Mouse (Mus musculus): ENCODE measurements around the gene Polr3c. TPM values are rescaled to one million over a fixed set of nuclear protein-coding genes. Genes with fewer than 3 reads are reported as not detected.
"Not testable (repeated sequence)": the region's sequence is repeated elsewhere in the genome, so short reads cannot be mapped to it uniquely, and the experiment has no call there.

Polr3c gene
- polyA plus RNA-seq, 1 experiment from 2014 or later, result 33.8 TPM

- no peaks in the 10 kb centered on the region for H3K9me3 ChIP-seq
- ATAC-seq (replicated peaks), result no peak
- H3K27me3 ChIP-seq (replicated peaks), result no peaks in the 10 kb centered on the region
- WGBS, result 94% methylated on average over 11 of the region's 11 CpGs
- H3K27ac ChIP-seq, result no peak overlapping the region
- no peak overlapping the region for H3K4me2 ChIP-seq
- no peak overlapping the region for H3K4me3 ChIP-seq
- H3K4me1 ChIP-seq, result peaks cover 7% of the 10 kb centered on the region; the same call in 1 of the 2 replicates
- H3K36me3 ChIP-seq (replicated peaks), result peaks cover 18% of the 10 kb centered on the region
- H3K9ac ChIP-seq, result no peak overlapping the region
These were observed 21.2 kb downstream of the Polr3c start for GRCm38 (mm10) chr3:96706217-96706616.

- Histone ChIP-seq H3K9ac (no peak overlapping the region), H3K36me3 (replicated peaks) (peaks cover 18% of the 10 kb centered on the region; the same call in 1 of the 2 replicates), H3K27me3 (replicated peaks) (no peaks in the 10 kb centered on the region), H3K4me3 (no peak overlapping the region), H3K4me1 (peaks cover 7% of the 10 kb centered on the region; the same call in 1 of the 2 replicates), H3K4me2 (no peak overlapping the region), H3K27ac (no peak overlapping the region), H3K9me3 (no peaks in the 10 kb centered on the region)
- 62% methylated on average over 11 of the region's 11 CpGs for WGBS
- ATAC-seq (replicated peaks), result no peak
These were observed 22.6 kb downstream of the Polr3c start for GRCm38 (mm10) chr3:96704778-96705177.

GRCm38 (mm10) chr3:96701003-96701402 is 26.4 kb downstream of the Polr3c start:
- Histone ChIP-seq H3K4me3 (no peak overlapping the region), H3K4me1 (peaks cover 16% of the 10 kb centered on the region), H3K27ac (no peak overlapping the region), H3K27me3 (replicated peaks) (no peaks in the 10 kb centered on the region), H3K9me3 (no peaks in the 10 kb centered on the region), H3K9ac (no peak overlapping the region), H3K36me3 (replicated peaks) (peaks cover 18% of the 10 kb centered on the region; the same call in 1 of the 2 replicates), H3K4me2 (no peak overlapping the region)
- ATAC-seq (replicated peaks), result no peak
- WGBS, result 87% methylated on average over 4 of the region's 4 CpGs

GRCm38 (mm10) chr3:96700376-96700775 is 27.1 kb downstream of the Polr3c start:
- Histone ChIP-seq H3K4me2 (no peak overlapping the region), H3K9ac (no peak overlapping the region), H3K36me3 (replicated peaks) (peaks cover 18% of the 10 kb centered on the region; the same call in 1 of the 2 replicates), H3K9me3 (no peaks in the 10 kb centered on the region), H3K27ac (no peak overlapping the region), H3K4me1 (peaks cover 19% of the 10 kb centered on the region), H3K4me3 (no peak overlapping the region), H3K27me3 (replicated peaks) (no peaks in the 10 kb centered on the region)
- WGBS, result 59% methylated on average over 7 of the region's 7 CpGs
- ATAC-seq (replicated peaks), result no peak

GRCm38 (mm10) chr3:96698993-96699690 is 28.3 kb downstream of the Polr3c start:
- no peaks in the 10 kb centered on the region for H3K9me3 ChIP-seq
- peaks cover 19% of the 10 kb centered on the region for H3K4me1 ChIP-seq
- ATAC-seq (replicated peaks), result no peak
- no peak overlapping the region for H3K9ac ChIP-seq
- peaks cover 17% of the 10 kb centered on the region; the same call in 1 of the 2 replicates for H3K36me3 ChIP-seq (replicated peaks)
- 54% methylated on average over 19 of the region's 19 CpGs for WGBS
- no peak overlapping the region for H3K27ac ChIP-seq
- no peak overlapping the region for H3K4me3 ChIP-seq
- no peaks in the 10 kb centered on the region for H3K27me3 ChIP-seq (replicated peaks)
- H3K4me2 ChIP-seq, result no peak overlapping the region

- H3K9me3 ChIP-seq, result no peaks in the 10 kb centered on the region
These were observed 30.4 kb downstream of the Polr3c start for GRCm38 (mm10) chr3:96696766-96697732.

GRCm38 (mm10) chr3:96696198-96696765 is 31.1 kb downstream of the Polr3c start, which contains the start of gene Pias3:
TSS of gene Pias3 (plus strand) at chr3:96696384.
- Histone ChIP-seq H3K4me2 (peak within 1 kb of the TSS; percentile 90), H3K27me3 (replicated peaks) (no peaks in the 10 kb centered on the region), H3K4me1 (peaks cover 19% of the 10 kb centered on the region), H3K4me3 (peak within 1 kb of the TSS; percentile 92), H3K9ac (peak within 1 kb of the TSS; percentile 89), H3K27ac (peak within 1 kb of the TSS; percentile 91), H3K36me3 (replicated peaks) (no peaks in the 10 kb centered on the region), H3K9me3 (no peaks in the 10 kb centered on the region)
- WGBS, result 2% methylated on average over 33 of the region's 35 CpGs
- ATAC-seq (replicated peaks), result peak; percentile 67

More at GRCm38 (mm10) chr3:96696766-96697732, 30.4 kb downstream of the Polr3c start:
- Histone ChIP-seq H3K4me1 (peaks cover 19% of the 10 kb centered on the region), H3K4me3 (peak overlapping the region; percentile 92), H3K27me3 (replicated peaks) (no peaks in the 10 kb centered on the region), H3K27ac (peak overlapping the region; percentile 91), H3K4me2 (peak overlapping the region; percentile 90), H3K36me3 (replicated peaks) (0 out of 2 replicates have a peak, but pooled peaks cover 4% of the 10 kb centered on the region), H3K9ac (peak overlapping the region; percentile 89)
- peak; percentile 94 for ATAC-seq (replicated peaks)
- WGBS, result under 1% methylated on average over 70 of the region's 85 CpGs

- no peak for ATAC-seq (replicated peaks)
- H3K27ac ChIP-seq, result no peak overlapping the region
- peaks cover 20% of the 10 kb centered on the region for H3K4me1 ChIP-seq
- H3K4me3 ChIP-seq, result no peak overlapping the region
- no peaks in the 10 kb centered on the region for H3K36me3 ChIP-seq (replicated peaks)
- H3K27me3 ChIP-seq (replicated peaks), result no peaks in the 10 kb centered on the region
- 85% methylated on average over 1 of the region's 1 CpGs for WGBS
- no peak overlapping the region for H3K9ac ChIP-seq
- no peaks in the 10 kb centered on the region for H3K9me3 ChIP-seq
- no peak overlapping the region for H3K4me2 ChIP-seq
These were observed 33.8 kb downstream of the Polr3c start for GRCm38 (mm10) chr3:96693579-96693978.

GRCm38 (mm10) chr3:96692506-96692905 is 34.9 kb downstream of the Polr3c start:
- Histone ChIP-seq H3K9me3 (no peaks in the 10 kb centered on the region), H3K27ac (no peak overlapping the region), H3K9ac (no peak overlapping the region), H3K4me1 (peaks cover 12% of the 10 kb centered on the region), H3K36me3 (replicated peaks) (no peaks in the 10 kb centered on the region), H3K4me3 (no peak overlapping the region), H3K4me2 (no peak overlapping the region), H3K27me3 (replicated peaks) (no peaks in the 10 kb centered on the region)
- WGBS, result 12% methylated on average over 3 of the region's 3 CpGs
- ATAC-seq (replicated peaks), result no peak

GRCm38 (mm10) chr3:96690298-96690697 is 37.1 kb downstream of the Polr3c start:
- ATAC-seq (replicated peaks), result no peak
- H3K9me3 ChIP-seq, result no peaks in the 10 kb centered on the region
- H3K27ac ChIP-seq, result no peak overlapping the region
- H3K4me2 ChIP-seq, result no peak overlapping the region
- no peaks in the 10 kb centered on the region for H3K36me3 ChIP-seq (replicated peaks)
- H3K4me3 ChIP-seq, result no peak overlapping the region
- 51% methylated on average over 3 of the region's 3 CpGs for WGBS
- no peaks in the 10 kb centered on the region for H3K27me3 ChIP-seq (replicated peaks)
- no peak overlapping the region for H3K9ac ChIP-seq
- 0 out of 2 replicates have a peak, but pooled peaks cover 4% of the 10 kb centered on the region for H3K4me1 ChIP-seq

GRCm38 (mm10) chr3:96688854-96689253 is 38.6 kb downstream of the Polr3c start:
- Histone ChIP-seq H3K9me3 (no peaks in the 10 kb centered on the region), H3K4me2 (no peak overlapping the region), H3K27ac (no peak overlapping the region), H3K27me3 (replicated peaks) (no peaks in the 10 kb centered on the region), H3K4me1 (0 out of 2 replicates have a peak, but pooled peaks cover 4% of the 10 kb centered on the region), H3K36me3 (replicated peaks) (no peaks in the 10 kb centered on the region), H3K9ac (no peak overlapping the region), H3K4me3 (no peak overlapping the region)
- WGBS, result 86% methylated on average over 11 of the region's 11 CpGs
- ATAC-seq (replicated peaks), result no peak

- H3K27ac ChIP-seq; H3K27me3 ChIP-seq (replicated peaks); ATAC-seq (replicated peaks); H3K9ac ChIP-seq; H3K9me3 ChIP-seq; H3K4me2 ChIP-seq; H3K36me3 ChIP-seq (replicated peaks); H3K4me3 ChIP-seq; H3K4me1 ChIP-seq: not testable (repeated sequence)
- 96% methylated on average over 5 of the region's 5 CpGs for WGBS
These were observed 41.4 kb downstream of the Polr3c start for GRCm38 (mm10) chr3:96686057-96686456.

All from midbrain, embryonic 15.5 days (tissue).